Mouse (Mus musculus) left cerebral cortex, adult 8-10 months (tissue): Measurements from ENCODE around the gene Gnb5. TPM values are rescaled to one million over a fixed set of nuclear protein-coding genes. Genes with fewer than 3 reads are reported as not detected.

Source experiments
- DNase-seq, 2 experiments: peaks; one replicate each; pipeline ENCODE4 v3.0.0; 2022; ENCODE audit warnings: low spot score in 2 of 2
- total RNA-seq, 4 experiments: library from RNA; stranded (reverse); gene quantifications; 2 replicates each; pipeline ENCODE4 v1.2.4; 2022

Gnb5 gene
- 100 to 1,000 TPM; 162 to 190 (median 168) TPM for total RNA-seq

- DNase-seq: no peak
Measured at GRCm38 (mm10) chr9:75306126-75306898, at the start of gene Gnb5. Gene Gnb5, plus strand, starts transcription at chr9:75306288.

GRCm38 (mm10) chr9:75258792-75259191, 47.3 kb upstream of the Gnb5 start:
- no peak for DNase-seq

DNA sequence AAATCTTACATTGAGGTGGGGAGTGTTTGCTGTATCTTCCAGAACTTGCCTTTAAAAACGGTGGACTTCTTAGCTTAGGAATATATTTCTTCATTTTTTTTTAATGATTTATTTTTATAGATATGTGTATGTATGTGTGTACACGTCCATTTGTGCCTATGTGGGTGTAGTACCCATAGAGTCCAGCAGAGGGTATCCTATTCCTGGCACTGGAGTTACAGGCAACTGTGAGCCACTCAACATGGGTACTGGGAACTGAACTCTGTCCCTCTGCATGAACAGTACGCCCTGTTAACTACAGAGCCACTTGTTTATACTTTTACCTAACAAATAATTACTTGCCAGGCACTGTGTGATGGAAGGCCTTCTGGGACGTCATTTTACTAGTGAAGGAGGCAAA, 46.4 kb upstream of the Gnb5 start:
- no peak for DNase-seq

- DNase-seq: no peak
Measured at GRCm38 (mm10) chr9:75261332-75261872, 44.7 kb upstream of the Gnb5 start.

DNA sequence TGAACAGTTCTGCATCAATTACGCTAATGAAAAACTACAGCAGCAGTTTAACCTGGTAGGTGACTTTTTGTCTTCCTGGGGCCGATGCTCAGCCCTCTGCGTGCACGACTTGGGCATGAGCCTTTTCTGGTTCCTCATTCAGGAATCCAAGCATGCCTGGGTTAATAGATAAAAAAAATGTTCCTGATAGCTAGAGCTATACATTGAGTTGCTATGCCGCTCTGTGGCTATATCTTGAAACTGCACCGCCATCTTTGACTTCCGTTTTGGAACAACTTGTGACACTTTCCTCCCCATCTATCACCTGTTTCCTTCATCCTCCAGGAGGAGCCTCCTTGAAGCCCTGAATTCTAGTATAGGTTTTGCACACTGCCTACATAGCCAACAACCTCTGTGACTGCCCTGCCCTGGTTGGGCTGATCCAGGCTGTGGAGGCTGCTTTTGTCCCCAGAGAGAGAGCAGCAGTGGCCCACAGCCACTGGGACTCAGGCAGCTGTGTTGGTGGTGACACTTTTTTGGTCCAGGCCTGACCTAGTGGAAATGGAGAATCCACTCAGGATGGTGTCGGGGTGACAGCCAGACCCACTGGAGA, 43.8 kb upstream of the Gnb5 start:
- no peak for DNase-seq

GRCm38 (mm10) chr9:75264008-75264718, 41.9 kb upstream of the Gnb5 start:
- DNase-seq: no peak

- DNase-seq: no peak
Measured at GRCm38 (mm10) chr9:75267147-75267546, 38.9 kb upstream of the Gnb5 start.

- DNase-seq: no peak
Measured at GRCm38 (mm10) chr9:75270382-75270781, 35.7 kb upstream of the Gnb5 start.

- no peak for DNase-seq
Measured at GRCm38 (mm10) chr9:75271539-75271938, 34.5 kb upstream of the Gnb5 start.

GRCm38 (mm10) chr9:75273646-75274045, 32.4 kb upstream of the Gnb5 start:
- DNase-seq: no peak

DNA sequence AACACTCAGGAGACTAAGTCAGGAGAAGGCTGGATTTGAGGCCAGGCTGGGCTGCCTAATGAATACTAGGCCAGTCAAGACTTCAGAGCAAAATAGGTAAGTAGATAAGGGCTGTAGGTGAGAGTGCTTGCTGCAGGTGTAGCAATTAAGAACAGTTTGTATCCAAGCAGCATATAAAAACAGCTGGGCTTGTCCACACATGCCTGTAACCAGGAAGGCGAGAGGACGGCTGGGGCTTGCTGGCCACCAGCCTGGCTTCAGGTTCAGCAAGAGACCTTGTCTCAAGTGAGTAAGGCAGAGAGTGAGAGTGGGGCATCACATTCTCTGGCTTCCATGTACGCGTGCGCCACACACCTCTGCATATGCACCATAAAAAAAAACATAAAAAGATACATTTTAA, 31.6 kb upstream of the Gnb5 start:
- DNase-seq: no peak

- no peak for DNase-seq
Measured at GRCm38 (mm10) chr9:75275051-75275450, 31.0 kb upstream of the Gnb5 start.

DNA sequence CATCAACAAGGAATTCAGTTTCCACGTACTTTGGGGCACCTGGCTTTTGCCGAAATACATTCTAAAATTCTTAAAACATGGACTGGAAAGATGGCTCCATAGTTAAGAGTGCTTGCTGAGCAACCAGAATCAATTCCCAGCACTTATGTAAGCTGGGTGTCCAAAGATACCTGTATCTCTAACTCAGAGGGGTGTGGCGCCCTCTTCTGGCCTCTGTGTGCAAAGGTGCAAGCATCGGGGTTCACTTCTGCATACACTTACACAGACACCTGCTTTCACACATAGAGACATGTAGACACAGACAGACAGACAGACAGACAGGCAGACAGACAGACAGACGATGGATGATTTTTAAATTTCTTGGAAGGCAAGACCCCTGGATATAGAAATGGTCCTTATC, 25.3 kb upstream of the Gnb5 start:
- DNase-seq: peak in 1 of 2 experiments; percentile 30

- DNase-seq: no peak
Measured at GRCm38 (mm10) chr9:75282179-75282578, 23.9 kb upstream of the Gnb5 start.

DNA sequence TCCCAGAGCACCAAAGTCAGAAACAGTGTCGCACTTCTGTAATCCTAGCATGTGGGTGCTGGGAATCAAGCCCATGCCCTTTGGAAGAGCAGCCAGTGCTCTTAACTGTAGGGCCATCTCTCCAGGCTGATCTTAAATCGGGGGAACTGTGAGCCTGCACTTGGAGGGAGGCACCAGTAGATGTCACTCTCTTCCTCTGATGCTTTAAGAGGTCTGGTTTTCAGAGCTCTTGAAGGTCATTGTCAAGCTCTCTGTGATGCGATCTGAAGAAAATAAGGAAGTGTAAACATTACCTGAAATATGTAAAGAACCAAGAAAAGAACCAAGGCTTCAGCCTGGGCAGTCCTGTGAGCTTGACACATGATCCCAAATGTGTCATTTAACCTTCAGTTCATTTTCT, 23.3 kb upstream of the Gnb5 start:
- peak in 1 of 2 experiments; percentile 39 for DNase-seq

- no peak for DNase-seq
Measured at GRCm38 (mm10) chr9:75283636-75284035, 22.5 kb upstream of the Gnb5 start.

DNA sequence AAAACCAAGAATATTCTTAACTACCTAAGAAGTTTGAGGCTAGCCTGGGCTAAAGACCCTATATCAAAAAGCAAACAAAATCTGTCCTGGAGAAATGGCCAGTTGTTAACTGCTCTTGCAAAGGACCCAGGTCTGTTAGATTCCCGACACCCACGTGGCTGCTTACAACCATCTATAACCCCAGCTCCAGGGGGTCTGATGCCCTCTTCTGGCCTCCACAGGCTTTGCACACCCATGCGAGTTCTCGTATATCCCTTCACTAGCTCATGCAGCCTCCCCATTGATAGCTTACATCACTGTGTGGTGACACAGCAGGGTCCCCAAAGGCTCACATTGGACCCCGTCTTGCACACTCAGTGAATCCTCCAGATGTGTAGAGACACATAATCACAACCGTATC, 20.7 kb upstream of the Gnb5 start:
- no peak for DNase-seq

DNA sequence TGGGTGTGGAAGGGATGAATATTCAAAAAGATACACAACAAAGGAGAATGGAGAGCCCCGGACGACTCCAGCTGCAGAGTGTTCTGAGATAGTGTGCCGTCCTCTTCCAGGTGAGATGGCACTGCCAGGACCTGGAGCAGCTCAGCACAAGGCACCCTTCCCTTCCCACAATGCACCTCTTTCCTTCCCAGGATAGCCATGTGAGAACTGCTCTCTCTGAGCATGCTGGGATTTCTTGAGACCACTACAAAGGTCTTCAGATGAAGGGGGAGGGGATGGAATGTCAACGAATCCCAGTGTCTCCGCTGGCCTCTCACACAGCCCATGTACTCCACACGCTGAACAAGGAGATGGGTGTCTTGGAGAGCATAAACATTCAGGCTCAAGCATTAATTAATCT, 18.5 kb upstream of the Gnb5 start:
- DNase-seq: no peak

DNA sequence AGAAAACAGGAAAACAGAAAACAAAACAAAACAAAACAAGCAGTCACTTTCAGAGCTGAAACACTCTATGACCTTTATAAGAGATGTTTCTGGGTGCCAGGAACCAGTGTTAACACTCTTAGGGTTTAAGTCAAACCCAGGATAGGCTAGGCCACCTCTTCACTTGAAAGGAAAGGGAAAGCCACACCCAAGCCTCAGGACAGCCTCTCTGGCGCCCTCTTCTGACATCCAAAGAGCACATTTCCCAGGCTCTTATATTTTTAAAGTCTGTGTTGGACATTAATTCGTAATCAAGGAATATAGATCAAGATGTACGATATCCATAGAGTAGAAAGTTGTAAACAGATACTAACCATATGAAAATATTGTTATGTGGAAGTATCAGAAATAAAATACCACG, 16.5 kb upstream of the Gnb5 start:
- DNase-seq: no peak

- no peak for DNase-seq
Measured at GRCm38 (mm10) chr9:75299342-75299741, 6.7 kb upstream of the Gnb5 start.

- DNase-seq: no peak
Measured at GRCm38 (mm10) chr9:75303033-75303432, 3.1 kb upstream of the Gnb5 start.

- no peak for DNase-seq
Measured at GRCm38 (mm10) chr9:75303701-75304261, 2.3 kb upstream of the Gnb5 start.
